Mouse (Mus musculus) cerebellum, postnatal 36 days (tissue): ENCODE results near the gene Gfod2.

Experiments used
- DNase-seq, 2 experiments: peaks; one replicate each; pipeline ENCODE4 v3.0.0; 2021 to 2022; ENCODE audit warnings: mixed read lengths in 2 of 2

The Gfod2 gene

GRCm38 (mm10) chr8:105757796-105758276 lies 628 bp downstream of the Gfod2 start:
- no peak for DNase-seq

- no peak for DNase-seq
These were observed 3.8 kb downstream of the Gfod2 start for GRCm38 (mm10) chr8:105754688-105755087.

- DNase-seq: no peak
These were observed 4.5 kb downstream of the Gfod2 start for GRCm38 (mm10) chr8:105753916-105754315.

- DNase-seq: peak; percentile 60 to 69
These were observed 7.9 kb downstream of the Gfod2 start for GRCm38 (mm10) chr8:105750606-105751005.

- no peak for DNase-seq
These were observed 15.2 kb downstream of the Gfod2 start for GRCm38 (mm10) chr8:105743301-105743700.

GRCm38 (mm10) chr8:105739216-105739615 lies 19.2 kb downstream of the Gfod2 start:
- no peak for DNase-seq

GRCm38 (mm10) chr8:105732186-105732585 lies 26.3 kb downstream of the Gfod2 start:
- no peak for DNase-seq

GRCm38 (mm10) chr8:105727397-105728124 lies 30.9 kb downstream of the Gfod2 start:
- no peak for DNase-seq

GRCm38 (mm10) chr8:105725726-105726125 lies 32.7 kb downstream of the Gfod2 start:
- no peak for DNase-seq

- DNase-seq: peak in 1 of 2 experiments; percentile 13
These were observed 35.6 kb downstream of the Gfod2 start for GRCm38 (mm10) chr8:105722861-105723260.

GRCm38 (mm10) chr8:105719637-105720036 lies 38.8 kb downstream of the Gfod2 start:
- DNase-seq: no peak

- no peak for DNase-seq
These were observed 42.0 kb downstream of the Gfod2 start for GRCm38 (mm10) chr8:105716302-105716945.

- DNase-seq: no peak
These were observed 43.4 kb downstream of the Gfod2 start for GRCm38 (mm10) chr8:105715042-105715441.

GRCm38 (mm10) chr8:105714139-105714538 lies 44.3 kb downstream of the Gfod2 start:
- DNase-seq: peak; percentile 89 to 95

- no peak for DNase-seq
These were observed 46.2 kb downstream of the Gfod2 start for GRCm38 (mm10) chr8:105712286-105712685.

GRCm38 (mm10) chr8:105709317-105709716 lies 49.1 kb downstream of the Gfod2 start:
- no peak for DNase-seq

GRCm38 (mm10) chr8:105708675-105709074 lies 49.8 kb downstream of the Gfod2 start:
- DNase-seq: no peak

- peak; percentile 79 to 82 for DNase-seq
These were observed 50.7 kb downstream of the Gfod2 start, which contains the start of the genes 4933405L10Rik and Enkd1 for GRCm38 (mm10) chr8:105707498-105708403. 4933405L10Rik (plus strand) TSS chr8:105707655. Enkd1 (minus strand) TSS chr8:105708210.

GRCm38 (mm10) chr8:105706426-105706825 lies 52.0 kb downstream of the Gfod2 start:
- DNase-seq: no peak

- peak; percentile 85 to 87 for DNase-seq
These were observed 53.5 kb downstream of the Gfod2 start for GRCm38 (mm10) chr8:105704955-105705354.

- peak; percentile 49 to 50 for DNase-seq
These were observed 54.2 kb downstream of the Gfod2 start for GRCm38 (mm10) chr8:105704146-105704812.

- DNase-seq: peak; percentile 43 to 53
These were observed 55.6 kb downstream of the Gfod2 start for GRCm38 (mm10) chr8:105702731-105703415.
